Comparison of ENCODE assay signal across 28 mouse cellular contexts in the genomic region with DNA sequence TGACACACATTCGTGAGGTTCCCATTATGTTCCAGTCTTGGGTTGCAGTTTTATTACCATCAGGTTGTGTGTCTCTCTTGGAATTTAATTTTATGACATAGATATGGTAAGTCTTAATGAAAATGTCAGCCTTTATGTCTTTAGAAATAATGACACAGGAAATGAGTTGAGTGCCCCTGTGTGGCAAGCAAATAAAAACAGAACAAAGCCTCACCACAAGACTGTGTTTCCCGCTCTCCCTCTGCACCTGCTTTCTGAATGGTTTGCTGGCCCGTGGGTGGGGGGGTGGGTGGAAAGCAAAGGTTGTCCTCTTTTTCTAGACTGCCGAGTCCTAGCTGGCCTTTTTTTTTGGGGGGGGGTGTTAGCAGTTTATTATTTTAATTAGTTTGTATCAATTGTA. TPM values are rescaled to one million over a fixed set of nuclear protein-coding genes. Genes with fewer than 3 reads are reported as not detected.
DNase-seq lines count a peak whose midpoint lies in the region; ATAC-seq and TF ChIP-seq lines count a peak whose summit lies in the region.
"Had no signal": no experiment of that assay in that cellular context is flagged by ENCODE, and none has a peak within 500 bp of the region (broad histone marks: within the 10 kb centered on the region; RNA-seq: fewer than 3 reads in every experiment).

No protein-coding gene starts in this region.

- no peaks in the 10 kb centered on the region for H3K4me1 ChIP-seq in hindbrain, postnatal 0 days (ENCODE audit: insufficient read depth, low read length)
- no peaks in the 10 kb centered on the region for H3K4me1 ChIP-seq in hindbrain, embryonic 16.5 days (ENCODE audit: control insufficient read depth, insufficient read depth, low read depth, low read length)
- H3K4me1 ChIP-seq in midbrain, embryonic 14.5 days (ENCODE audit: control insufficient read depth, insufficient read depth, low read length) = no peaks in the 10 kb centered on the region
- H3K4me1 ChIP-seq in midbrain, embryonic 15.5 days = no peaks in the 10 kb centered on the region
- H3K4me1 ChIP-seq: forebrain, embryonic 15.5 days; heart, embryonic 12.5 days; heart, embryonic 15.5 days; hindbrain, embryonic 10.5 days; hindbrain, embryonic 13.5 days had no signal

- H3K27ac ChIP-seq in hindbrain, postnatal 0 days = no peak overlapping the region
- no peak overlapping the region for H3K27ac ChIP-seq in hindbrain, embryonic 16.5 days (ENCODE audit: low read depth, low read length)
- no peak overlapping the region for H3K27ac ChIP-seq in midbrain, embryonic 14.5 days (replicated peaks; ENCODE audit: low read depth, low read length)
- no peak overlapping the region for H3K27ac ChIP-seq in midbrain, embryonic 15.5 days
- H3K27ac ChIP-seq: forebrain, embryonic 10.5 days; forebrain, embryonic 15.5 days; heart, embryonic 15.5 days; hindbrain, embryonic 10.5 days; hindbrain, embryonic 13.5 days had no signal

- H3K9me3 ChIP-seq in hindbrain, postnatal 0 days (ENCODE audit: low read length) = no peaks in the 10 kb centered on the region
- no peaks in the 10 kb centered on the region for H3K9me3 ChIP-seq in hindbrain, embryonic 16.5 days (ENCODE audit: control insufficient read depth, low read length)
- no peaks in the 10 kb centered on the region for H3K9me3 ChIP-seq in midbrain, embryonic 14.5 days (ENCODE audit: control insufficient read depth, low read length)
- no peaks in the 10 kb centered on the region for H3K9me3 ChIP-seq in midbrain, embryonic 15.5 days
- H3K9me3 ChIP-seq: forebrain, embryonic 10.5 days; forebrain, embryonic 15.5 days; G1E; heart, embryonic 12.5 days; heart, embryonic 15.5 days; hindbrain, embryonic 10.5 days; hindbrain, embryonic 13.5 days had no signal

- no peak for ATAC-seq in hindbrain, postnatal 0 days
- no peak for ATAC-seq in hindbrain, embryonic 16.5 days
- ATAC-seq in midbrain, embryonic 14.5 days (ENCODE audit: low FRiP score, low TSS enrichment) = no peak
- ATAC-seq in midbrain, embryonic 15.5 days (replicated peaks) = no peak
- ATAC-seq: forebrain, embryonic 15.5 days; Patski had no signal

- no peak overlapping the region for H3K4me2 ChIP-seq in hindbrain, postnatal 0 days (ENCODE audit: low read depth, low read length)
- no peak overlapping the region for H3K4me2 ChIP-seq in hindbrain, embryonic 16.5 days (ENCODE audit: low read length)
- no peak overlapping the region for H3K4me2 ChIP-seq in midbrain, embryonic 14.5 days (ENCODE audit: low read length)
- no peak overlapping the region for H3K4me2 ChIP-seq in midbrain, embryonic 15.5 days
- H3K4me2 ChIP-seq: forebrain, embryonic 15.5 days; heart, embryonic 12.5 days; heart, embryonic 15.5 days; hindbrain, embryonic 13.5 days had no signal

- no peaks in the 10 kb centered on the region for H3K27me3 ChIP-seq in hindbrain, postnatal 0 days (ENCODE audit: insufficient read depth, low read length)
- no peaks in the 10 kb centered on the region; the same call in 1 of the 2 replicates for H3K27me3 ChIP-seq in hindbrain, embryonic 16.5 days (replicated peaks; ENCODE audit: control insufficient read depth, insufficient read depth, low read length)
- no peaks in the 10 kb centered on the region for H3K27me3 ChIP-seq in midbrain, embryonic 14.5 days (ENCODE audit: control insufficient read depth, insufficient read depth, low read length)
- peaks cover 6% of the 10 kb centered on the region for H3K27me3 ChIP-seq in midbrain, embryonic 15.5 days (replicated peaks)
- H3K27me3 ChIP-seq: CH12.LX; forebrain, embryonic 15.5 days had no signal

- WGBS in hindbrain, postnatal 0 days = 40% methylated on average over 4 of the region's 4 CpGs
- 37% methylated on average over 4 of the region's 4 CpGs for WGBS in hindbrain, embryonic 16.5 days
- 41% methylated on average over 4 of the region's 4 CpGs for WGBS in midbrain, embryonic 14.5 days
- 26% methylated on average over 4 of the region's 4 CpGs for WGBS in midbrain, embryonic 15.5 days

- no peak overlapping the region for H3K4me3 ChIP-seq in hindbrain, postnatal 0 days (ENCODE audit: low read length)
- H3K4me3 ChIP-seq in hindbrain, embryonic 16.5 days (ENCODE audit: low read length) = no peak overlapping the region
- no peak overlapping the region for H3K4me3 ChIP-seq in midbrain, embryonic 14.5 days (replicated peaks; ENCODE audit: low read depth, low read length)
- no peak overlapping the region for H3K4me3 ChIP-seq in midbrain, embryonic 15.5 days
- H3K4me3 ChIP-seq: forebrain, embryonic 10.5 days; forebrain, embryonic 15.5 days; heart, embryonic 12.5 days; heart, embryonic 15.5 days; hindbrain, embryonic 10.5 days; hindbrain, embryonic 13.5 days had no signal

- no peak for TF ChIP-seq CTCF in hindbrain, postnatal 0 days (IDR thresholded peaks at IDR 0.05; ENCODE audit: low read depth)

- peak; percentile 7 for DNase-seq in hindbrain, postnatal 0 days (ENCODE audit: low spot score)
- peak; percentile 8 for DNase-seq in midbrain, embryonic 14.5 days
- DNase-seq in retina, postnatal 1 day = peak; percentile 3
- DNase-seq in retina, embryonic 14.5 days (ENCODE audit: low spot score) = no peak
- DNase-seq in adipocyte (ENCODE audit: low spot score) = no peak
- DNase-seq: adrenal gland, adult 2 months; adrenal gland, postnatal 14 days; B cell, adult 2 months; cerebellum, adult 11-12 months; cerebellum, adult 8-10 months; cerebellum, postnatal 10 days; cerebellum, postnatal 36 days; embryo, embryonic 11 days; gastrocnemius, postnatal 25 days; heart, adult 18-20 months; heart, postnatal 10 days; heart, postnatal 36 days had no signal

- no peak overlapping the region for H3K9ac ChIP-seq in hindbrain, postnatal 0 days (replicated peaks; ENCODE audit: low read length)
- no peak overlapping the region for H3K9ac ChIP-seq in hindbrain, embryonic 16.5 days (ENCODE audit: low read depth, low read length)
- H3K9ac ChIP-seq in midbrain, embryonic 14.5 days (replicated peaks; ENCODE audit: low read length) = no peak overlapping the region
- H3K9ac ChIP-seq in midbrain, embryonic 15.5 days = no peak overlapping the region
- H3K9ac ChIP-seq: forebrain, embryonic 15.5 days; heart, embryonic 12.5 days; heart, embryonic 15.5 days; hindbrain, embryonic 13.5 days had no signal

- H3K36me3 ChIP-seq in hindbrain, postnatal 0 days (ENCODE audit: insufficient read depth, low read length) = no peaks in the 10 kb centered on the region
- H3K36me3 ChIP-seq in hindbrain, embryonic 16.5 days (ENCODE audit: control insufficient read depth, insufficient read depth, low read length) = no peaks in the 10 kb centered on the region
- H3K36me3 ChIP-seq in midbrain, embryonic 14.5 days (ENCODE audit: control insufficient read depth, insufficient read depth, low read length) = no peaks in the 10 kb centered on the region
- H3K36me3 ChIP-seq in midbrain, embryonic 15.5 days (replicated peaks) = no peaks in the 10 kb centered on the region
- H3K36me3 ChIP-seq: forebrain, embryonic 10.5 days; forebrain, embryonic 15.5 days; G1E; heart, embryonic 12.5 days; heart, embryonic 15.5 days; hindbrain, embryonic 10.5 days; hindbrain, embryonic 13.5 days had no signal

RNA-seq across cellular contexts. Expression of a gene that starts 48.6 kb away (rescaled TPM):
- 3.6 TPM in 2 replicates for total RNA-seq in hindbrain, postnatal 0 days (2014; rRNA removed)
- polyA plus RNA-seq in hindbrain, postnatal 0 days (2015; fragmentation: Nextera tagmentation; extraction: Ambion mirVana) = 2.1 and 3.2 TPM in 2 replicates
- polyA plus RNA-seq in hindbrain, embryonic 16.5 days (2015; fragmentation: Nextera tagmentation; extraction: Ambion mirVana) = 2.4 and 2.8 TPM in 2 replicates
- 2.7 and 6.9 TPM in 2 replicates for polyA plus RNA-seq in midbrain, embryonic 14.5 days (2014; fragmentation: Nextera tagmentation; extraction: Ambion mirVana)
- polyA plus RNA-seq in midbrain, embryonic 15.5 days (2015; fragmentation: Nextera tagmentation; extraction: Ambion mirVana) = 4.0 and 4.7 TPM in 2 replicates
- polyA plus RNA-seq: G1E had no signal

Comparison
In these comparisons a context has a peak if more than half of its experiments do, and no peak if none do; other contexts are left out.
1. DNase-seq: peak in hindbrain, postnatal 0 days (single experiment), midbrain, embryonic 14.5 days (single experiment) and retina, postnatal 1 day (single experiment); none in retina, embryonic 14.5 days (single experiment) and adipocyte (single experiment).